Mouse (Mus musculus): ENCODE data around the gene Lce6a.

GRCm38 (mm10) chr3:92579508-92579907 is 42.0 kb downstream of the Lce6a start:
- TF ChIP-seq CTCF (IDR thresholded peaks at IDR 0.05; ENCODE audit: control insufficient read depth, insufficient read depth, low read length) (no peak), POLR2A (IDR thresholded peaks at IDR 0.05; ENCODE audit: borderline replicate concordance, control insufficient read depth, low read depth, low read length) (no peak)

All from bone marrow, adult 2 months (tissue).